Mouse (Mus musculus) midbrain, embryonic 11.5 days (tissue): ENCODE measurements at regions not wholly inside any gene's neighbourhood (a gene's known extent, or its start where the extent isn't known, plus 50 kb on each side); places are given as distances from the start of the nearest gene placed in this dataset.
A peak's percentile ranks its signal among the peaks of the same experiment; 100 is the strongest.
"Not testable (repeated sequence)": the region's sequence is repeated elsewhere in the genome, so short reads cannot be mapped to it uniquely, and the experiment has no call there.

Experiments used
- ATAC-seq: fragments of 200-750 bp; cut with Nextera tagmentation; 2 replicates; pipeline ENCODE4 v1.8.0; 2017; ENCODE audit warnings: moderate TSS enrichment, moderate library complexity; ENCODE audit not compliant: low FRiP score
- DNase-seq: peaks from one replicate; pipeline ENCODE4 v3.0.0; 2015; ENCODE audit warnings: low spot score; ENCODE audit errors: missing footprints
- H3K27ac ChIP-seq: fragments of 300-500 bp; sonication (generic); 2 replicates; pipeline ENCODE4 v1.5.1; 2014; ENCODE audit warnings: low read depth, low read length
- H3K27me3 ChIP-seq: fragments of 300-500 bp; sonication (generic); 2 replicates; pipeline ENCODE4 v1.6.1; 2014; ENCODE audit warnings: mild to moderate bottlenecking, low read length, moderate library complexity, mixed read lengths; ENCODE audit not compliant: control insufficient read depth, insufficient read depth
- H3K36me3 ChIP-seq: fragments of 300-500 bp; sonication (generic); 2 replicates; pipeline ENCODE4 v1.6.1; 2014; ENCODE audit warnings: mild to moderate bottlenecking, low read length, moderate library complexity, mixed read lengths; ENCODE audit not compliant: control insufficient read depth, insufficient read depth
- H3K4me1 ChIP-seq: fragments of 300-500 bp; sonication (generic); 2 replicates; pipeline ENCODE4 v1.6.1; 2014; ENCODE audit warnings: low read length; ENCODE audit not compliant: control insufficient read depth, insufficient read depth
- H3K4me2 ChIP-seq: fragments of 300-500 bp; sonication (generic); 2 replicates; pipeline ENCODE4 v1.6.1; 2014; ENCODE audit warnings: mild to moderate bottlenecking, moderate library complexity
- H3K4me3 ChIP-seq: fragments of 300-500 bp; sonication (generic); 2 replicates; pipeline ENCODE4 v1.5.1; 2014; ENCODE audit warnings: low read depth, low read length
- H3K9ac ChIP-seq: fragments of 300-500 bp; sonication (generic); 2 replicates; pipeline ENCODE4 v1.6.1; 2014; ENCODE audit warnings: low read length
- H3K9me3 ChIP-seq: fragments of 300-500 bp; sonication (generic); 2 replicates; pipeline ENCODE4 v1.6.1; 2016; ENCODE audit warnings: low read length; ENCODE audit not compliant: control insufficient read depth
- WGBS: fragments of 180-500 bp; shearing (Covaris S2); extraction: QIAGEN DNeasy Blood & Tissue Kit; methylation state at CpG from one replicate; pipeline ENCODE4 v1.1.7; 2014; 5-methylcytosine and 5-hydroxymethylcytosine counted together

DNA sequence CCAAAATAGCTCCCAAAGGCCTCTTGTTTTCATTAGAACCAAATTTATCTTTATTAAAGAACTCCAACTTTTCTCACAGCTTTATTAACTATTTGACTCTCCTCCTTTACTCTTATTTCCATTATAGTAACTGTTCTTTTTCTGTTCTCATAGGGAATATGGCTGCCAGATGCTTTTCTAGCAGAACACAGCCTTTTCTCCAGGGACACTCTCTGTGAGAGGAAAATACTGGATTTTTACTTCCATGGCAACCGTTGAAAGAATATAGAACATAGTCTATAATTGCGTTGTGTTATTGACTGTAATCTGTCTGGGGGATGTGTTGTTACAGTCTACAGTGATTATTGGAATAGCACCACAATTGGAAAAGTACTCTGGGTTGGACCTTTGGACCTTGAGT lies 87.1 kb upstream of the Gm5148 start:
- ATAC-seq (no peak), DNase-seq (peak; percentile 8)
- no peak overlapping the region for H3K27ac ChIP-seq
- no peak overlapping the region for H3K9ac ChIP-seq
- no peak overlapping the region for H3K4me3 ChIP-seq
- no peaks in the 10 kb centered on the region for H3K4me1 ChIP-seq
- no peak overlapping the region for H3K4me2 ChIP-seq
- H3K36me3 ChIP-seq = no peaks in the 10 kb centered on the region
- no peaks in the 10 kb centered on the region for H3K27me3 ChIP-seq
- H3K9me3 ChIP-seq = no peaks in the 10 kb centered on the region
- 87% methylated on average over 2 of the region's 2 CpGs for WGBS

DNA sequence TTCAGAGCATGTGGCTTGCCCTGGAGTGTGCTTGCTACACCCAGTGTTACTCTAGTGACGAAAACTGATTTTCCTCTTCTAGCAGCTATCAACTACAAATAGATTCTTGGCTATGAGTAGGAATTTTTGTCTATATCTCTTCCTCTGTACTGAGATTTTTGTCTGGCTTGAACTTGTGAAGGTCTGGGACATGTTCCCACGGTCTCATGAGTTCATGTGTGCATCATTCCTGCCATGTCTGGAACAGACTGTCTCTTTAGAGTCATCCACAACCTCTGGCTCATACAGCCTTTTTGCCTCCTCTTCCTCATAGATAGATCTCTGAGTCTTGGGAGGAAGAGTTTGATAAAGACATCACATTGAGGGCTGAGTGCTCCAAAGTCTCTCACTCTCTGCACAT lies 86.5 kb upstream of the Gm5148 start:
- H3K4me3 ChIP-seq = no peak overlapping the region
- H3K27me3 ChIP-seq = no peaks in the 10 kb centered on the region
- H3K27ac ChIP-seq = no peak overlapping the region
- no peak overlapping the region for H3K4me2 ChIP-seq
- ATAC-seq (no peak), DNase-seq (no peak)
- H3K4me1 ChIP-seq = no peaks in the 10 kb centered on the region
- H3K36me3 ChIP-seq = no peaks in the 10 kb centered on the region
- no peaks in the 10 kb centered on the region for H3K9me3 ChIP-seq
- H3K9ac ChIP-seq = no peak overlapping the region
- WGBS = 92% methylated on average over 2 of the region's 2 CpGs

DNA sequence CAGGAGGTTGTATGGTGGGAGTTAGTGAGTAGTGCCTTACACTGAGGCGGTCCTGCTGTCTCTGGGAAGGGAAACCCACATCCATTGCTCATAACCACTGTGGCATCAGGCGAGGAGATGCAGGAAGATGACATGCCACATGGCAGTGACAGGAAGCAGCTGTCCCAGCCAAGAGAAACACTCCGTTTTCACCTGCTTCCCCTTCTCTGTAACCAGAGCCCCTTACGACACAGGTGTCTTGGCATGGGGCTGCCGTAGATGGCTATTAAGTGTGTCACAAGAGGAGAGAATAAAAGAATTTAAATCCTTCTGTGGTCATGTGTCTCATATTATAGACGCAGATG lies 81.5 kb upstream of the Gm5148 start:
- WGBS = 84% methylated on average over 6 of the region's 6 CpGs
- no peak overlapping the region for H3K4me3 ChIP-seq
- ATAC-seq (no peak), DNase-seq (peak; percentile 77)
- no peaks in the 10 kb centered on the region for H3K4me1 ChIP-seq
- H3K4me2 ChIP-seq = no peak overlapping the region
- no peak overlapping the region for H3K27ac ChIP-seq
- no peaks in the 10 kb centered on the region for H3K36me3 ChIP-seq
- no peaks in the 10 kb centered on the region for H3K9me3 ChIP-seq
- no peak overlapping the region for H3K9ac ChIP-seq
- no peaks in the 10 kb centered on the region for H3K27me3 ChIP-seq

DNA sequence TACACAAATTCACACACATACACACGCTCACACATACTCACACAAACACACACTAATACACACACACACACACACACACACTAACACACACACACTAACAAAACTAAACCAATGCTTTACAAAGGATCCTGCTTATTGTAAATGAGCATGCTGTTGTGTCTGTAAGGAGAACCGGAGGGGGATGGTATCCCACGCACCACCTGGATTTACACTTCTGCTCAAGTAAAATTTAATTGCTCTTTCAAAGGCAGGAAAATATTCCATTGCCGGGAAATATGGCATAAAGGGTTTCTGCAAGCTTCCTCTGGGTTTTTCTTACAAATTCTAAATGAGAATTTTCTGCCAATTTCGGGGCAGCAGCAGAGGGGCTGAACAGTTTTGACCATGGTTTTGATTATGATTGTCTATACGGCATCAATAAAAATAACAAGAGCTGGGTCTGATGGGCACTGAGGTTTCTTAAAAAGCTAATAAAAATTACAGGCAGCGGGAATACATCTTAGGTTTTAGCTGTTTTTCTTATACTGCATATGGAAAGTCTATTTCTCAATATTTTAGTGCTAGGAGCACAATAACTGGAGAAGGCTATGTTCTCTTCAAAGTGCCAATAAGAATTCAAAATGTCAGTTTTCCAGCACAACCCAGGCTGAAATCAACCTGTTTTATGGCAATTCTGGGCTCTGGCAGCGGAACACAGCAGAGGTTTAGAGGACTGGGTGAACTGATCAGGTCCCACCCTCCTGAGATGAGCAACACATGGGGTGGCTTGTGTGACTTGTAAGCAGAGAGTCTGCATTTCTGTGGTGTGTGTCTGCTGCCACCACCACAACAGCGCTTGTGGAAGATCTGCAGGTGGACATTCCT lies 80.9 kb upstream of the Gm5148 start:
- Histone ChIP-seq H3K9me3 (no peaks in the 10 kb centered on the region), H3K4me2 (no peak overlapping the region), H3K27ac (no peak overlapping the region), H3K4me3 (no peak overlapping the region), H3K36me3 (no peaks in the 10 kb centered on the region), H3K27me3 (no peaks in the 10 kb centered on the region), H3K4me1 (no peaks in the 10 kb centered on the region), H3K9ac (no peak overlapping the region)
- WGBS = 89% methylated on average over 9 of the region's 9 CpGs
- DNase-seq (peak; percentile 61), ATAC-seq (no peak)

DNA sequence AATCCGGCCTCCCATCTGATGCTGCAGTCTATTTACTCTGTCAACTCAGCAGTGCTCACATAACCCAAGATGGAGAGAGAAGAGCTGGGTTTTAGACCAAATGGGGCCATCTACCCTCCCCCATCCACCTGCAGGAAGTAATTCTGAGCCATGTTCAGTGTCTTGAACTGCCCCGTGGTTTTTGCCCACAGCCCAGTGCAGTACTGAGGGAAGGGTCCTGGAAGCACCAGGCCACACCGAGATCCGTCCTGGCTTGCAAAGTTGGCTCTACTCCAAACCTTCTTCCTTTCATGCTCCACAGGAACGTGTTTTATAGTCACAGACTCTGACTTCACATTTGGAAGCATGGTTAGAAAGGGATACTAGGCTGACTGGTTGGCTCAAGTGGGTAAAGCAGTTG lies 80.0 kb upstream of the Gm5148 start:
- H3K4me2 ChIP-seq = no peak overlapping the region
- no peaks in the 10 kb centered on the region for H3K4me1 ChIP-seq
- H3K9ac ChIP-seq = no peak overlapping the region
- DNase-seq (peak; percentile 61), ATAC-seq (no peak)
- no peaks in the 10 kb centered on the region for H3K9me3 ChIP-seq
- no peak overlapping the region for H3K4me3 ChIP-seq
- H3K27me3 ChIP-seq = no peaks in the 10 kb centered on the region
- no peak overlapping the region for H3K27ac ChIP-seq
- no peaks in the 10 kb centered on the region for H3K36me3 ChIP-seq
- WGBS = 82% methylated on average over 5 of the region's 5 CpGs

DNA sequence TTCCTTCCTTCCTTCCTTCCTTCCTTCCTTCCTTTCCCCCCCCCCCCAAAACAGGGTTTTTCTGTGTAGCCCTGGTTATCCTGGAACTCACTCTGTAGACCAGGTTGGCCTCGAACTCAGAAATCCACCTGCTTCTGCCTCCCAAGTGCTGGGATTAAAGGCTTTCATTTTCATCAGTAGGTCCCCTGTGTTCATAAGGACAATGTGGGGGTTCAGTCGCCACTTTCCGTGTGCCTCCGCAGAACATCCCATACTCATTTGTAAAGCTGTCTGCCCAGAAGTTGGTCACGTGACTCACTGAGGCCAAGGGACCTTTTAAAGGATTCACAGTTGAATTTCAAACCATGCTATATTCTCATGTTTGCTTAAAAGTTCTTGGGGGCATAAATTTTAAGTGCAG lies 79.5 kb upstream of the Gm5148 start:
- H3K9me3 ChIP-seq, H3K4me3 ChIP-seq, H3K4me2 ChIP-seq, H3K4me1 ChIP-seq, H3K9ac ChIP-seq, H3K36me3 ChIP-seq, H3K27me3 ChIP-seq, H3K27ac ChIP-seq, ATAC-seq: not testable (repeated sequence)
- peak; percentile 56 for DNase-seq
- 90% methylated on average over 5 of the region's 5 CpGs for WGBS

DNA sequence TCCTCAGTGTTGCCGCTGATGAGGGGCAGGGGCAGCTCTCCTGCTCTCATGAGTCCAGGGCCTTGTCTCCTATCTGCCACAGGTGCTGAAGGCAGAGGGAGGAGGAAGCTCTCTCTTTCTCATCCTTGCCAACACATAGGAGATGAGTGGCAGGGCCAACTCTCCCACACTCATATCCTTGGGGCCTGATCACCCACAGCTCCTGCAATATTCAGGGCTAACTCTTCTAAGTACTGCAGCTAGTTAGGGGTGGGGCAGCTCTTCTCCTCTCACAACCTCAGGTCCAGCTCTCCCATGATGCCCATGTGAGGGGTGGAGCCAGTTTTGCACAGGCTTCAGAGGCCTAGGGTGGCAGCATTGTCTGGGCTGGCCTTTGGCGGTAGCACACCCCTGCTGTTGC lies 77.3 kb upstream of the Gm5148 start:
- no peaks in the 10 kb centered on the region for H3K27me3 ChIP-seq
- no peak overlapping the region for H3K4me3 ChIP-seq
- WGBS = 80% methylated on average over 2 of the region's 2 CpGs
- H3K27ac ChIP-seq = no peak overlapping the region
- no peaks in the 10 kb centered on the region for H3K9me3 ChIP-seq
- no peak overlapping the region for H3K4me2 ChIP-seq
- no peak overlapping the region for H3K9ac ChIP-seq
- no peaks in the 10 kb centered on the region for H3K36me3 ChIP-seq
- DNase-seq (no peak), ATAC-seq (no peak)
- no peaks in the 10 kb centered on the region for H3K4me1 ChIP-seq

DNA sequence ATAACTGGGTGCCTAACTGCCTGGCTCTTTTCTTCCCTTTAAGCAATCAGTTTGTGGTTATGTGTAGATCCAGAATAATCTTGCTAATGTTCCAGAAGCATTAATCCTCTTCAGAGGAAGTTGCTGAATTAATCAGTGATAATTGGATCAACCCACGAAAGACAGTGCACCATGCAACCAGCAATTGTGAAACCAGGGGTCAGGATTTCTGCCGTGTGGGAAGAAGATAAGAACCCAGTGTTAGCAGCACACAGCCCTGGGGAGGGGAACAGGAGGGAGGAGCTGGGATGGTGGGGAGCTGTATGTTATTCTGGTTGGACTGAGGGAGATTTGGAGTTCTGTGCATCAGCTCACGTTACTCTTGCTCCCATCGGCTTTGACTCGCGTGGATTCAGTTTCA lies 75.5 kb upstream of the Gm5148 start:
- H3K9ac ChIP-seq = no peak overlapping the region
- no peak for ATAC-seq
- H3K36me3 ChIP-seq = no peaks in the 10 kb centered on the region

DNA sequence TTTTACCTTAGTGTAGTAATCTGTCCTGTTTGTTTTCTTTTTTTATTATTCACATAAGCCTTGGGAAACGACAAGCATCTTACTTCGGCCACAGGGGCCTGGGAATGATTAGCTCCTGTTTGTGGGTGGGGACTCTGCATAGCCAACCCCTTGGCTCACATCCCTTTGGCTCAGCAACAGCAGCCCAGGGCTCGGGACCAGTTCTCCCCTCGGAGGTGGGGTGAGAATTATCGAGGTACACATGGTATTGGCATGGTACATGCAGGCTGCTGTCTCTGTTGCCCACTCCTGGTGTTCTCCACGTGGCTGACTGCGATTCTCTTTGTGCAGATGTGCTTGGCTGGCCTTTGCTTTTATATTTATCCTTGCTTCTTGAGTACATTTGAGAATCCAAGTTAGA lies 65.4 kb upstream of the Gm5148 start:
- Histone ChIP-seq H3K27me3 (no peaks in the 10 kb centered on the region), H3K36me3 (no peaks in the 10 kb centered on the region), H3K9me3 (no peaks in the 10 kb centered on the region), H3K4me1 (no peaks in the 10 kb centered on the region), H3K4me3 (no peak overlapping the region), H3K4me2 (no peak overlapping the region), H3K27ac (no peak overlapping the region), H3K9ac (no peak overlapping the region)
- ATAC-seq (no peak), DNase-seq (no peak)
- 73% methylated on average over 7 of the region's 7 CpGs for WGBS

More for the DNA sequence above, 75.5 kb upstream of the Gm5148 start:
- H3K27ac ChIP-seq = no peak overlapping the region
- H3K4me3 ChIP-seq = no peak overlapping the region
- WGBS = 62% methylated on average over 6 of the region's 6 CpGs
- no peak overlapping the region for H3K4me2 ChIP-seq
- no peaks in the 10 kb centered on the region for H3K4me1 ChIP-seq
- H3K9me3 ChIP-seq = no peaks in the 10 kb centered on the region
- H3K27me3 ChIP-seq = no peaks in the 10 kb centered on the region
- no peak for DNase-seq
